Mouse (Mus musculus): ENCODE data around the gene Shc3. TPM values are rescaled to one million over a fixed set of nuclear protein-coding genes. Genes with fewer than 3 reads are reported as not detected.

Gene Shc3
- polyA plus RNA-seq, 1 experiment, result 1.1 TPM

GRCm38 (mm10) chr13:51387908-51388307, 181.3 kb downstream of the Shc3 start:
- WGBS, result 64% methylated on average over 4 of the region's 4 CpGs
- TF ChIP-seq CTCF (conservative IDR thresholded peaks at IDR 0.05; ENCODE audit: insufficient read depth, insufficient read length, low read depth, low read length), result no peak
- no peak for TF ChIP-seq POLR2A (IDR thresholded peaks at IDR 0.05; ENCODE audit: low read depth, low read length)
- no peak overlapping the region for H3K27ac ChIP-seq (ENCODE audit: insufficient read depth, low read depth, low read length)
- no peaks in the 10 kb centered on the region for H3K36me3 ChIP-seq (ENCODE audit: control insufficient read depth, insufficient read depth, low read length)
- no peak overlapping the region for H3K4me3 ChIP-seq (ENCODE audit: insufficient read depth, low read depth, low read length)
- no peaks in the 10 kb centered on the region for H3K4me1 ChIP-seq (ENCODE audit: control insufficient read depth, insufficient read depth, low read length)
- no peak for DNase-seq
- H3K27me3 ChIP-seq (replicated peaks; ENCODE audit: control insufficient read depth, insufficient read depth, low read length), result no peaks in the 10 kb centered on the region

GRCm38 (mm10) chr13:51384899-51385298, 184.3 kb downstream of the Shc3 start:
- H3K27me3 ChIP-seq (replicated peaks; ENCODE audit: control insufficient read depth, insufficient read depth, low read length), result no peaks in the 10 kb centered on the region
- TF ChIP-seq POLR2A (IDR thresholded peaks at IDR 0.05; ENCODE audit: low read depth, low read length) (no peak), CTCF (conservative IDR thresholded peaks at IDR 0.05; ENCODE audit: insufficient read depth, insufficient read length, low read depth, low read length) (no peak)
- no peaks in the 10 kb centered on the region for H3K36me3 ChIP-seq (ENCODE audit: control insufficient read depth, insufficient read depth, low read length)
- no peaks in the 10 kb centered on the region for H3K4me1 ChIP-seq (ENCODE audit: control insufficient read depth, insufficient read depth, low read length)
- H3K4me3 ChIP-seq (ENCODE audit: insufficient read depth, low read depth, low read length), result no peak overlapping the region
- DNase-seq, result no peak
- H3K27ac ChIP-seq (ENCODE audit: insufficient read depth, low read depth, low read length), result no peak overlapping the region
- 96% methylated on average over 2 of the region's 2 CpGs for WGBS

- H3K27me3 ChIP-seq (replicated peaks; ENCODE audit: control insufficient read depth, insufficient read depth, low read length), result no peaks in the 10 kb centered on the region
- H3K27ac ChIP-seq (ENCODE audit: insufficient read depth, low read depth, low read length), result no peak overlapping the region
- no peak overlapping the region for H3K4me3 ChIP-seq (ENCODE audit: insufficient read depth, low read depth, low read length)
- H3K4me1 ChIP-seq (ENCODE audit: control insufficient read depth, insufficient read depth, low read length), result no peaks in the 10 kb centered on the region
- WGBS, result 91% methylated on average over 6 of the region's 6 CpGs
- H3K36me3 ChIP-seq (ENCODE audit: control insufficient read depth, insufficient read depth, low read length), result no peaks in the 10 kb centered on the region
- no peak for DNase-seq
- TF ChIP-seq POLR2A (IDR thresholded peaks at IDR 0.05; ENCODE audit: low read depth, low read length), result no peak
- TF ChIP-seq CTCF (conservative IDR thresholded peaks at IDR 0.05; ENCODE audit: insufficient read depth, insufficient read length, low read depth, low read length), result no peak
Measured at GRCm38 (mm10) chr13:51381498-51381897, 187.7 kb downstream of the Shc3 start.

Other genes starting within 250 kb of the Shc3 start
- gene S1pr3, start 160.8 kb downstream of the Shc3 start, polyA plus RNA-seq (2012; rRNA removed), result 15.6 and 16.1 TPM in 2 replicates
- 34.8 and 36.5 TPM in 2 replicates for gene Cks2, start 75.8 kb upstream of the Shc3 start, polyA plus RNA-seq (2012; rRNA removed)
- 23.4 and 26.1 TPM in 2 replicates for gene Secisbp2, start 82.3 kb upstream of the Shc3 start, polyA plus RNA-seq (2012; rRNA removed)
- gene Sema4d, start 224.3 kb upstream of the Shc3 start, polyA plus RNA-seq (2012; rRNA removed), result 87.8 and 93.2 TPM in 2 replicates

All from kidney, adult 2 months (tissue).